Mouse (Mus musculus): ENCODE data around the gene Phip. TPM values are rescaled to one million over a fixed set of nuclear protein-coding genes. Genes with fewer than 3 reads are reported as not detected.

The Phip gene
- polyA plus RNA-seq, 1 experiment = 40.3 TPM

DNA sequence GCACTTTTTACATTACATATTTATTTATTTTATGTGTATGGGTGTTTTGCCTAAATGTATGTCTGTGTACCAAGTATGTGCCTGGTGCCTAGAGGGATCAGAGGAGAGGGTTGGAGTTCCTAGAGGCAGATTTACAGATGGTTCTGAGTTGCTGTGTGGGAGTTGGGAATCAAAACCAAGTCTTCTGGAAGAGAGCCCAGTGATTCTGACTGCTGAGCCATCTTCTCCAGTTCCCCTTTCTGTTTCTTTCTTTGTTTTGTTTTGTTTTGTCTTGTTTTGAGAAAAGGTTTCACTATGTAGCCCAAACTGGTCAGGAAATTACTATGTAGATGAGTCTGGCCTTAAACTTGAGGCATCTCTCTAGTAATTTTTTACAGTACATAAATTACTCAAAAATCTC lies 86.7 kb downstream of the Phip start:
- no peak for TF ChIP-seq POLR2A (IDR thresholded peaks at IDR 0.05; ENCODE audit: borderline replicate concordance, low read depth, low read length)
- Histone ChIP-seq H3K4me1 (ENCODE audit: control insufficient read depth, insufficient read depth, low read length) (no peaks in the 10 kb centered on the region), H3K27ac (ENCODE audit: insufficient read depth, low read depth, low read length) (no peak overlapping the region), H3K4me3 (ENCODE audit: insufficient read depth, low read length) (no peak overlapping the region)

DNA sequence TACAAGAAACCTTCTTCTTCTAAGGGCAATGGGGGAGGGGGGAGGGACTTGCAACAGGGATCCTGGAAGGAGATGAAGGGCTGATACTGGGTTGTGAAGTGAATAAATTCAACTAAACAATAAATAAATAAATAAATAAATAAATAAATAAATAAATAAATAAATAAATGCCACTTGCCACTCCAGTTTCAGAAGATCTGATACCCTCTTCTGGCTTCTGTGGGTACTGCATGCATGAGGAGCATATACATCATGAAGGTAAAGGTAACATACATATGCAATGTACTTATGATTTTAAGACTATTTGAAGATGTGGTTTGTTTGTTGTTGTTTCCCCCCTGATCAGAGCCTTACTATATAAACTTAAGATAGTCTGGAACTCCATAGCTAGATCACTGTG lies 91.1 kb downstream of the Phip start:
- H3K4me1 ChIP-seq (ENCODE audit: control insufficient read depth, insufficient read depth, low read length) = no peaks in the 10 kb centered on the region
- no peak overlapping the region for H3K4me3 ChIP-seq (ENCODE audit: insufficient read depth, low read length)
- H3K27ac ChIP-seq (ENCODE audit: insufficient read depth, low read depth, low read length) = no peak overlapping the region
- TF ChIP-seq POLR2A (IDR thresholded peaks at IDR 0.05; ENCODE audit: borderline replicate concordance, low read depth, low read length) = no peak
- TF ChIP-seq CTCF (IDR thresholded peaks at IDR 0.05; ENCODE audit: low read depth, low read length) = no peak

DNA sequence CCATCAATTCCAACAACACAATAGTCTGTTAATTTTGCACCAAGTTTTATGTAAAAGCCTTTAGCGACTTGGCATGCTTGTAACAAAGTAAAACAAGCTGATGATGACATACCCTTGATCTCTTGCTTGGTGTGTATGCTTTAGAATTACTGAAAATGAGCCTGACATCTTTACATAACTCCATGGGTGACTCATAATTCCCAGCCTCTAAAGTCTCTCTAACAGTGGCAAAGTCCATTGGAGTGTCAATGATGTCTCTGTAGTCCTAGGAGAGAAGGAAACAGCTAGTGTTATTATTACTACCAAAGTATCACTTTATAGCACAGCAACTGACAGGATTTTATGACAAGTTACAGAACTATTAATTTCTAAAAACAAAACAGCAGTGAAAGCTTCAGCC lies 98.2 kb downstream of the Phip start:
- Histone ChIP-seq H3K27ac (ENCODE audit: insufficient read depth, low read depth, low read length) (no peak overlapping the region), H3K4me1 (ENCODE audit: control insufficient read depth, insufficient read depth, low read length) (no peaks in the 10 kb centered on the region), H3K4me3 (ENCODE audit: insufficient read depth, low read length) (no peak overlapping the region)
- no peak for TF ChIP-seq POLR2A (IDR thresholded peaks at IDR 0.05; ENCODE audit: borderline replicate concordance, low read depth, low read length)
- no peak for TF ChIP-seq CTCF (IDR thresholded peaks at IDR 0.05; ENCODE audit: low read depth, low read length)

DNA sequence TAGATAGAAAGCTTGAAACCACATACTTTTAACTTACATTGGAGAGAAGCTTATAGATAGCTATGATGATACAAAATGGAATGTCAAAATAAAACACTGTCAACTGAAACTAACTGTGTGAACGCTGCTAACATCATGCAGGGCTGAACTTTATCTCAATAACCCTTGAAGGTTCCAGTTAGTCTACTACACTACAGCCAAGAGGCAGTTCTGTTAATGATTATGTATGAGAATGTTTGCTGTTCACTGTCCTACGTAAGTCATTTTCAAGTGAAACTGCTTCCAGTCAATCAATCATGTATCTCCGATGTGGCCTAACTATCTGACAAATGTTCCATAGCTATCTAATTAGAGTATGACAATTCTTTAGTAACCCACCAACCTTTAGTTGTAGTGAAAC lies 107.6 kb downstream of the Phip start:
- TF ChIP-seq CTCF (IDR thresholded peaks at IDR 0.05; ENCODE audit: low read depth, low read length) (no peak), POLR2A (IDR thresholded peaks at IDR 0.05; ENCODE audit: borderline replicate concordance, low read depth, low read length) (no peak)

DNA sequence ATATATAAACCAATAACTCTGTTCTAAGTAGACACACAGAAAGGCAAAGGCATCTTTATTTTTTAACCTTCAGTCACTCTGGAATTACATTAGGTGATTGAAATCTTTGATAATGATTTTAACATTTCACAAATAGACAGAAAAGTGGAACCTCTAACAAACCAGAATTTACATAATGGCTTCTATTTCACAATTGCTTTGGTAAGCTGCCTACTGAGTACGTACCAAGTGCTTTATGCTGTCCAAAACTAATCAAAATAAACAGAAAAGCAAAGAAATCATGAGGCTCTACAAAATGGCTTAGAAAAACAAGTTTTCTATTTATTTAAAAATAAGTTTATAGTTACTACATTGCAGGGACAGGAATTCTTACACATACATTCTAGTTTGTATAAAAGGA lies 109.2 kb downstream of the Phip start:
- Histone ChIP-seq H3K4me1 (ENCODE audit: control insufficient read depth, insufficient read depth, low read length) (peaks cover 3% of the 10 kb centered on the region; the same call in 1 of the 2 replicates), H3K4me3 (ENCODE audit: insufficient read depth, low read length) (no peak overlapping the region), H3K27ac (ENCODE audit: insufficient read depth, low read depth, low read length) (no peak overlapping the region)
- TF ChIP-seq POLR2A (IDR thresholded peaks at IDR 0.05; ENCODE audit: borderline replicate concordance, low read depth, low read length) (no peak), CTCF (IDR thresholded peaks at IDR 0.05; ENCODE audit: low read depth, low read length) (no peak)

More for the DNA sequence above, 107.6 kb downstream of the Phip start:
- H3K27ac ChIP-seq (ENCODE audit: insufficient read depth, low read depth, low read length) = no peak overlapping the region
- peaks cover 8% of the 10 kb centered on the region for H3K4me1 ChIP-seq (ENCODE audit: control insufficient read depth, insufficient read depth, low read length)
- H3K4me3 ChIP-seq (ENCODE audit: insufficient read depth, low read length) = no peak overlapping the region

DNA sequence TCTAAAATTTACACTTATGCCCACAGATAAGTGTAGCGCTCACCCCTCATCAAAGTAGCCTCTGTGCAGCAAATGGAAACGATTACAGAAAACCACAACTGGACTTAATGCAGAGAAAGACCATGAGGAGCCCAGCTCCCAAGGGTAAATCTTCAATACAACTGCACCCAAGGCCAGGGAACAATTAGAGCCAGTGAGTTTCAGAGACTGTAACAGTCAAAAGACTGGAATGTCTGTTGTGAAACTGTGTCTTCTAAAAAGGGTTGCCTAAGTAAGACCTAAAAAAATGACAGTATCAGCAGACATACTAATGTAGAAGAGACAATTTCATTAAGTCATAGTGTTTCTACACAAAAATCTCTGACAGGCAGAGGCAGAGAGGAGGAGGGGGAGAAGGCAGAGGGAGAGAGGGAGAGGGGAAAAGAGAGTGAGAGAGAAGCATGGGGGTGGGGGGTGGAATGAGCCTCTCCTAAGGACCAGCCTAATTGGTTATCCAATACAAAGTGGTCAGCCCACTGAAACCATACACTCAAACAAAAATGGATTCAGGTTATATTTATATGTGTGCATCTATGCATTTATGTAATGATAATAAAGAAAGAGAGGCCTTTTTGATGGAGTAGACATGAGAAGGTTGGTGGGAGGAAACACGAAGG lies 113.4 kb downstream of the Phip start:
- 0 out of 2 replicates have a peak, but pooled peaks cover 2% of the 10 kb centered on the region for H3K4me1 ChIP-seq (ENCODE audit: control insufficient read depth, insufficient read depth, low read length)
- H3K27ac ChIP-seq (ENCODE audit: insufficient read depth, low read depth, low read length) = no peak overlapping the region
- no peak overlapping the region for H3K4me3 ChIP-seq (ENCODE audit: insufficient read depth, low read length)
- no peak for TF ChIP-seq CTCF (IDR thresholded peaks at IDR 0.05; ENCODE audit: low read depth, low read length)
- TF ChIP-seq POLR2A (IDR thresholded peaks at IDR 0.05; ENCODE audit: borderline replicate concordance, low read depth, low read length) = no peak

DNA sequence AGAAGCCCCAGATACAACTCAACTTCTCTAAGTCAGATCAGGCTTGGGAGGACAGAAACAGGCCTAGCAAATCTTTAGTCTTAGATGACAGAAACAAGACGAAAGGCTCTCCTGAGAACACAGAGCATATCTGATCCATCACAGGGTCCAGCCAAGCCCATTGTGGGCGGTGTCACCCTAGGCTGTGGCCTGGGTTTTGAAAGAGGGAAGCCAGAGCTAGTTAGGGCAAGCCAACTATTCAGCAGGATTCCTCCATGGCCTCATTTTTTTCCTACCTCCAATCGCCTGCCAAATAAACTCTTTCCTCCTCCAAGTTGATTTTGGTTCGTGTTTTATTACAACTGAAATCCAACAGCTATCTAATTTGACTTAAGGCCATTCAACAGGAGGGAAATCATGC lies 114.0 kb downstream of the Phip start:
- no peak overlapping the region for H3K27ac ChIP-seq (ENCODE audit: insufficient read depth, low read depth, low read length)
- TF ChIP-seq POLR2A (IDR thresholded peaks at IDR 0.05; ENCODE audit: borderline replicate concordance, low read depth, low read length) = no peak
- no peak overlapping the region for H3K4me3 ChIP-seq (ENCODE audit: insufficient read depth, low read length)

DNA sequence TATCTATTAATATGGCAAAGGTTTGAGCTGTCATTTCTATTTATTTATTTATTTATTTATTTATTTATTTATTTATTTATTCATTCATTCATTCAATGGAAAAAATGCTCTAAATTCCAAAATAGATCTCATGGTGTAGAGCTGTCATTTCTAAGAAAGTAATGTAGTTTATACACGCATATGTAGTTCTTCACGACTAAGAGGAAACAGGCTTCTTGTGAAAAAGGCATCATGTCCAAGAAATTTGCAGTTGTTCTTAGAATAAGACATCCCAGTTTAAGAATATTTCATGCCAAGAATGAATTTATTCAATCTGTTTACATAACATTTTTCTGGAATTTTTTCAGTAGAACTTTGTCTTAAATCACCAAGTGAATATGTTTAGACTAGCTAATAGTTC lies 114.5 kb downstream of the Phip start:
- TF ChIP-seq CTCF (IDR thresholded peaks at IDR 0.05; ENCODE audit: low read depth, low read length) (no peak), POLR2A (IDR thresholded peaks at IDR 0.05; ENCODE audit: borderline replicate concordance, low read depth, low read length) (no peak)

More for the DNA sequence above, 114.0 kb downstream of the Phip start:
- H3K4me1 ChIP-seq (ENCODE audit: control insufficient read depth, insufficient read depth, low read length) = 0 out of 2 replicates have a peak, but pooled peaks cover under 1% of the 10 kb centered on the region

DNA sequence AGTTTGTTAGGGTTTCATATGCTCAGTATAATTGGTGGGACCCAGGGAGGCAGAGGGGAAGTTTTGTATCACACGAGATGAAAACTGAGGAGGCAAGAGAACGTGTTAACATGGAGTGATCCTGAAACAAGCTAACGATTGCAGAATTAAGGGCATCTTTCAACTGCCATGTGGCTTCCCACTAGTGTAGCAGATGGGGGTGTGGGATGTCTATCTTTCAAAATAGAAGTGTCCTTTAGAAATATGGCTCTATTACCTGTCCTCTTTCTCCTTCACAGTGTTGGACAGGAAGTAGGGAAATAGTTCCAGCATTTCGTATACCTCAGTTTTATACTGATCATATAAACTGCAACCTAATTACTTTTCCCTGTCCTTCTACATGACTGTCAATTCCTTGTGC lies 119.1 kb downstream of the Phip start:
- H3K4me1 ChIP-seq (ENCODE audit: control insufficient read depth, insufficient read depth, low read length) = no peaks in the 10 kb centered on the region
- H3K27ac ChIP-seq (ENCODE audit: insufficient read depth, low read depth, low read length) = no peak overlapping the region
- H3K4me3 ChIP-seq (ENCODE audit: insufficient read depth, low read length) = no peak overlapping the region
- TF ChIP-seq CTCF (IDR thresholded peaks at IDR 0.05; ENCODE audit: low read depth, low read length) (no peak), POLR2A (IDR thresholded peaks at IDR 0.05; ENCODE audit: borderline replicate concordance, low read depth, low read length) (no peak)

More for the DNA sequence above, 114.5 kb downstream of the Phip start:
- no peak overlapping the region for H3K27ac ChIP-seq (ENCODE audit: insufficient read depth, low read depth, low read length)
- no peak overlapping the region for H3K4me3 ChIP-seq (ENCODE audit: insufficient read depth, low read length)
- no peaks in the 10 kb centered on the region for H3K4me1 ChIP-seq (ENCODE audit: control insufficient read depth, insufficient read depth, low read length)

DNA sequence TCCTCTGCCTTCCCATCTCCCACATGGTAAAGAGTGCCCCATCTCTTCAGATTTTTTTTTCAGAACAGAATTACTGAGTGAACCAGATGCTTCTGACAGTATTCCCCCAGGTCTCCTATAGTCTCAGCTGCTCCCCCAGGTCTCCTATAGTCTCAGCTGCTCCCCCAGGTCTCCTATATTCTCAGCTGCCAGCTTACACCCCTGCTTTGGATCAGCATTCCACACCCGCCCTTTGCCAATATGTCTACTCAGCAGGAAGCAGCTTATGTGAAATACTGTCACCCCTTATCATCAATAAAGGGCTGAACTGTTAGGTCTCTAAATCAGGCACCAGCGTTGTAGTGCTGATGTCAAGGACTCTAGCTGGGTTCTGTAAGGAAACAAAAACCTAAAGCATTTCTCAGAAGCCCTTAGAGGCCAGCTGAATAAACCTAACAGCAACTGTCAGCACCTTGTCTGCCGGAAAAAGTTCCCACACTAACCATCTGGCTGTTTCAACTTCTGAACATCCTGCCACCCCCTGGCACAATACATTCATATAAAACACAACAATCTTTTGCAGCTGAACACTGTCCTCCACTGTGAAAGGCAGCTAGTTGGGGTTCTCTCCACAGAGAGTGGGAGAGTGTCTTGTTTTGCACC lies 120.2 kb downstream of the Phip start:
- Histone ChIP-seq H3K4me3 (ENCODE audit: insufficient read depth, low read length) (no peak overlapping the region), H3K27ac (ENCODE audit: insufficient read depth, low read depth, low read length) (no peak overlapping the region), H3K4me1 (ENCODE audit: control insufficient read depth, insufficient read depth, low read length) (no peaks in the 10 kb centered on the region)
- TF ChIP-seq CTCF (IDR thresholded peaks at IDR 0.05; ENCODE audit: low read depth, low read length) (no peak), POLR2A (IDR thresholded peaks at IDR 0.05; ENCODE audit: borderline replicate concordance, low read depth, low read length) (no peak)
